Mouse (Mus musculus) forebrain, embryonic 12.5 days (tissue): Measurements from ENCODE around the gene Thap4. TPM values are rescaled to one million over a fixed set of nuclear protein-coding genes. Genes with fewer than 3 reads are reported as not detected.

Experiments used
- ATAC-seq: fragments of 200-750 bp; cut with Nextera tagmentation; 2 replicates; pipeline ENCODE4 v1.8.0; 2017; ENCODE audit warnings: moderate TSS enrichment; ENCODE audit not compliant: low FRiP score
- H3K27ac ChIP-seq: fragments of 300-500 bp; sonication (generic); 2 replicates; pipeline ENCODE4 v1.5.1; 2016; ENCODE audit warnings: mild to moderate bottlenecking
- H3K27me3 ChIP-seq: fragments of 300-500 bp; sonication (generic); 2 replicates; pipeline ENCODE4 v1.6.1; 2016; ENCODE audit warnings: mild to moderate bottlenecking
- H3K36me3 ChIP-seq: fragments of 300-500 bp; sonication (generic); replicated peaks from 2 replicates; pipeline ENCODE4 v1.6.1; 2016; ENCODE audit warnings: mild to moderate bottlenecking
- H3K4me1 ChIP-seq: fragments of 300-500 bp; sonication (generic); 2 replicates; pipeline ENCODE4 v1.6.1; 2016
- H3K4me2 ChIP-seq: fragments of 300-500 bp; sonication (generic); 2 replicates; pipeline ENCODE4 v1.6.1; 2016; ENCODE audit warnings: mild to moderate bottlenecking, moderate library complexity
- H3K4me3 ChIP-seq: fragments of 300-500 bp; sonication (generic); replicated peaks from 2 replicates; pipeline ENCODE4 v1.5.1; 2016; ENCODE audit warnings: mild to moderate bottlenecking
- H3K9ac ChIP-seq: fragments of 300-500 bp; sonication (generic); 2 replicates; pipeline ENCODE4 v1.6.1; 2016; ENCODE audit warnings: mild to moderate bottlenecking
- H3K9me3 ChIP-seq: fragments of 300-500 bp; sonication (generic); 2 replicates; pipeline ENCODE4 v1.6.1; 2016
- WGBS: fragments of 180-500 bp; shearing (Covaris S2); methylation state at CpG from one replicate; pipeline ENCODE4 v1.1.7; 2016; 5-methylcytosine and 5-hydroxymethylcytosine counted together
- polyA plus RNA-seq: library from polyadenylated mRNA; unstranded; fragments of >200 nt; fragmentation: Nextera tagmentation; extraction: Ambion mirVana; gene quantifications from 2 replicates; pipeline ENCODE4 v1.2.1, GENCODE M21; 2016

Thap4 gene
- polyA plus RNA-seq, 1 experiment from 2014 or later, result 36.7 TPM

GRCm38 (mm10) chr1:93737711-93738110 lies 17.0 kb downstream of the Thap4 start:
- no peak for ATAC-seq
- 96% methylated on average over 5 of the region's 5 CpGs for WGBS
- Histone ChIP-seq H3K27ac (no peak overlapping the region), H3K4me3 (no peak overlapping the region), H3K4me1 (no peaks in the 10 kb centered on the region), H3K4me2 (no peak overlapping the region), H3K9ac (no peak overlapping the region), H3K36me3 (0 out of 2 replicates have a peak, but pooled peaks cover under 1% of the 10 kb centered on the region), H3K9me3 (no peaks in the 10 kb centered on the region), H3K27me3 (no peaks in the 10 kb centered on the region)

DNA sequence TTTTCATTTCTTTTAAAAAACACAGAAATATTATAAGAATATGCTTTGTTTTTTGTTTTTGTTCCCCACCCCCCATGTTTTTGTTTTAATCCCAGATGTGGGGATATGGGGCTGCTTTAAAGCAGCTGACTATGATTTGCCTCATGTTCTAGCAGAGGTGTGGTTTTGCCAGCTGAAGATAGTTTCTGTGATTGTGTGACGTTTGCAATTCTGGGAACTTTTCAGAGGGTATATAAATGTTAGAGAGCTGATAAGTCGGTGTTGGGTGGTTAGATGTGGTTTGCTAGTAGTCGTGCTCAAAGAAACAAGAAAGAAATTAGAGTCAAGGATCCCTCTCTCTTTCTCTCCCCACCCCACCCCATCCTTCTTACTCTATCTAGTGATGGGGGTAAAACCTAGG lies 18.8 kb downstream of the Thap4 start:
- Histone ChIP-seq H3K4me3 (no peak overlapping the region), H3K4me2 (no peak overlapping the region), H3K9me3 (no peaks in the 10 kb centered on the region), H3K4me1 (peaks cover 11% of the 10 kb centered on the region), H3K27me3 (no peaks in the 10 kb centered on the region), H3K27ac (no peak overlapping the region), H3K36me3 (no peaks in the 10 kb centered on the region), H3K9ac (no peak overlapping the region)
- ATAC-seq, result no peak
- 96% methylated on average over 3 of the region's 3 CpGs for WGBS

GRCm38 (mm10) chr1:93731880-93732281 lies 22.8 kb downstream of the Thap4 start:
- Histone ChIP-seq H3K9me3 (no peaks in the 10 kb centered on the region), H3K4me3 (no peak overlapping the region), H3K27ac (0 out of 2 replicates have a peak overlapping the region, but pooled peaks have one; percentile 46), H3K4me1 (peaks cover 11% of the 10 kb centered on the region), H3K36me3 (no peaks in the 10 kb centered on the region), H3K9ac (no peak overlapping the region), H3K4me2 (peak overlapping the region; percentile 15; the same call in 1 of the 2 replicates), H3K27me3 (no peaks in the 10 kb centered on the region)
- WGBS, result 5% methylated on average over 3 of the region's 3 CpGs
- ATAC-seq, result peak; percentile 65

- Histone ChIP-seq H3K27ac (no peak overlapping the region), H3K36me3 (no peaks in the 10 kb centered on the region), H3K9ac (no peak overlapping the region), H3K4me2 (no peak overlapping the region), H3K4me1 (peaks cover 11% of the 10 kb centered on the region), H3K4me3 (no peak overlapping the region), H3K9me3 (no peaks in the 10 kb centered on the region), H3K27me3 (no peaks in the 10 kb centered on the region)
- 85% methylated on average over 5 of the region's 5 CpGs for WGBS
- ATAC-seq, result 0 out of 2 replicates have a peak, but pooled peaks have one; percentile 40
Measured at GRCm38 (mm10) chr1:93731103-93731502, 23.6 kb downstream of the Thap4 start.

DNA sequence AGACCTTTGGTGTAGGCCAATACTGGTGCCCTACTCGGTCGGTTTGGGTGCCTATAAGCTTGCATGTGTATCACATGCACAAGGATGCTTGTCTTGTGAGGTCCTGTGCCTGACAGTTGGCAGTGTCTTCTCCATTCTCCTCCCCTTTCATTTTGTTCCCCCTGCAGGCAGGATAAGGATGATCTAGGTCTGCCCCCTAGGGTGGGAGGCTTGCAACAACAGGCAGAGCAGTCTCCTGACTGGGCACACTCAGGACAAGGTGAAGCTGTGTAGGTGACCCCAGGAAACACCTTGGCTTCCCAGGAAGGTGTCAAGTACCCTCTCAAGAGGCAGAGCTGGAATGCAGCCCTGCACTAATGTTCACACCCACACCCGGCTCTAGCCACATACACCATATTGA lies 27.7 kb downstream of the Thap4 start:
- Histone ChIP-seq H3K4me1 (peaks cover 6% of the 10 kb centered on the region), H3K27ac (no peak overlapping the region), H3K9ac (no peak overlapping the region), H3K4me3 (no peak overlapping the region), H3K27me3 (no peaks in the 10 kb centered on the region), H3K4me2 (no peak overlapping the region), H3K9me3 (no peaks in the 10 kb centered on the region), H3K36me3 (peaks cover 6% of the 10 kb centered on the region; the same call in 1 of the 2 replicates)
- ATAC-seq, result peak; percentile 24; the same call in 1 of the 2 replicates
- WGBS, result 69% methylated on average over 3 of the region's 3 CpGs

DNA sequence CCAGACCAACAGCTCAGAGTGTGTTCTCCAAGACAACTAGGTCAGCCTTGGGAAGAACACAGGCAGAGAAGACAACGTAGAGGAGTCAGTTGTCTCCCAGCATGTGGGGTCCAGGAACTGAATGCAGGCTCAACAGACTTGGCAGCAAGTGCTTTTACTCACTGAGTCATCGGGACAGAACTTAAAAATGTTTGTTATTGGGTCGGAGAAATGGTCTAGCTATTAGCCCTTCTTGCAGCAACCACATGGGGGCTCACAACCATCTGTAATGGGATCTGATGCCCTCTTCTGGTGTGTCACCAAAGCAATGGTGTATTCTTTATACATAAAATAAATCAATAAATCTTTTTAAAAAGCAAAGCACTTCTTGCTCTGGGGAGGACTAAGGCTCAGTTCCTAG lies 28.5 kb downstream of the Thap4 start:
- Histone ChIP-seq H3K27ac (no peak overlapping the region), H3K4me3 (no peak overlapping the region), H3K4me2 (no peak overlapping the region), H3K27me3 (no peaks in the 10 kb centered on the region), H3K36me3 (peaks cover 6% of the 10 kb centered on the region; the same call in 1 of the 2 replicates), H3K9ac (no peak overlapping the region), H3K4me1 (no peaks in the 10 kb centered on the region), H3K9me3 (no peaks in the 10 kb centered on the region)
- no peak for ATAC-seq
- WGBS, result 92% methylated on average over 3 of the region's 3 CpGs

DNA sequence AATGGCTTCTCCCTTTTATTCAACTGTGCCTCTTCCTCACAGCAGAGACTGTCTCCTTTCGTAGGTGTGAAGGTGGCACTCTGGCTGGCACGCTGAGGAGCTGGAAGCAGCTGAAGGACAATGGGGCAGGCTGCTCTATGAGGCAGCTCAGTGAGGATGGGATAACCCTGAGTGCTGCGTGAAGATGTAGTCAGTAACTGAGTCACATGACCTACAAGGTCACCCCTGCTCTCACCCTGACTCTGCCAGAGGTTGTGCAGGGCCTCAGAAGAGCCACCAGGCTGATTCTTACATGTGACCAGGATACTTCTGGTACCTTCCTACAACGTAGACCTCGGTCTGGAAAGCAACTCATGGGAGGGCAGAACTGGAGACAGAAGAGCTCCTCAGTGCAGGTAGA lies 29.0 kb downstream of the Thap4 start:
- Histone ChIP-seq H3K27me3 (no peaks in the 10 kb centered on the region), H3K9me3 (no peaks in the 10 kb centered on the region), H3K36me3 (peaks cover 6% of the 10 kb centered on the region; the same call in 1 of the 2 replicates), H3K4me2 (no peak overlapping the region), H3K4me3 (no peak overlapping the region), H3K27ac (no peak overlapping the region), H3K9ac (no peak overlapping the region), H3K4me1 (no peaks in the 10 kb centered on the region)
- ATAC-seq, result no peak
- whole genome bisulfite sequencing, result 87% methylated on average over 5 of the region's 5 CpGs

DNA sequence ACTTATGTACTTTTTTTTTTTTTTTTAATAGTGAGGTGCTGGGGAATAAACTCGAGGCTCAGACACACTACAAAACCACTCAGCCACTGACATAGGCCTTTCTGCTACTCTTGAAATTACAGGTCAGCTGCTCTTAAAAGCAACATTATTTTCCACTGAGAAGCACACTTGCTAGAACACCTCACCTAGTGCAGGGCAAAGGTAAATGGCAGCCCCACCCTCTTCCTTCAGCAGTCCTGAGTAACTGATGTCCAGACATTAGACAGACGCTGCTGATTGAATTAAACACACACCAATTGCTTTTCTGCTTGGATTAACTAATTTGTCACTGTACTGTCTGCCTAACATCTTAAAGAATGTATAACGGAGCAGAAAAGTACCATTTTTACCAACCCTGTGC lies 30.0 kb downstream of the Thap4 start:
- ATAC-seq, result no peak
- Histone ChIP-seq H3K4me3 (no peak overlapping the region), H3K4me1 (no peaks in the 10 kb centered on the region), H3K27ac (no peak overlapping the region), H3K9me3 (no peaks in the 10 kb centered on the region), H3K4me2 (no peak overlapping the region), H3K27me3 (no peaks in the 10 kb centered on the region), H3K36me3 (peaks cover 6% of the 10 kb centered on the region; the same call in 1 of the 2 replicates), H3K9ac (no peak overlapping the region)
- 74% methylated on average over 3 of the region's 3 CpGs for WGBS

DNA sequence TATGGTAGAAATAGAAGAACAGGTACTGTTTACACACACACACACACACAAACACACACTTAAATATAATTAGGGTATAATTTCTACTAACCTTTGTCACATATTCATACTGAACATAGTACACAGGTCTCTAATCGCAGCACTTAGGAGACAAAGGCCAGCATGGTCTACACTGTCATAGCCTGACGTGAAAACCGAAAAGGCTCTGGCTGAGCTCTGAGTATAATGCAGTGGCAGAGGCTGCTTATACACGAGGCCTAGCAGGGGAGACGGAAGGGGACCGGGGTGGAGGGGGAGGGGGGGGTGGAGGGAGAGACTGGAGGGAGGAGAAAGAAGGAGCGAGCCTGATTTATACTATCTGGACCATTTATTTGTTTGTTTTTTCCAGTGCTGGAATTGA lies 33.1 kb downstream of the Thap4 start:
- Histone ChIP-seq H3K4me2 (no peak overlapping the region), H3K9me3 (no peaks in the 10 kb centered on the region), H3K4me1 (no peaks in the 10 kb centered on the region), H3K27ac (no peak overlapping the region), H3K27me3 (no peaks in the 10 kb centered on the region), H3K4me3 (no peak overlapping the region), H3K36me3 (peaks cover 9% of the 10 kb centered on the region; the same call in 1 of the 2 replicates), H3K9ac (no peak overlapping the region)
- 60% methylated on average over 7 of the region's 7 CpGs for WGBS
- ATAC-seq, result no peak

GRCm38 (mm10) chr1:93716166-93716565 lies 38.5 kb downstream of the Thap4 start:
- Histone ChIP-seq H3K9ac (no peak overlapping the region), H3K27me3 (no peaks in the 10 kb centered on the region), H3K9me3 (no peaks in the 10 kb centered on the region), H3K4me1 (no peaks in the 10 kb centered on the region), H3K27ac (no peak overlapping the region), H3K4me3 (no peak overlapping the region), H3K36me3 (peaks cover 16% of the 10 kb centered on the region), H3K4me2 (no peak overlapping the region)
- 86% methylated on average over 2 of the region's 2 CpGs for WGBS
- no peak for ATAC-seq

DNA sequence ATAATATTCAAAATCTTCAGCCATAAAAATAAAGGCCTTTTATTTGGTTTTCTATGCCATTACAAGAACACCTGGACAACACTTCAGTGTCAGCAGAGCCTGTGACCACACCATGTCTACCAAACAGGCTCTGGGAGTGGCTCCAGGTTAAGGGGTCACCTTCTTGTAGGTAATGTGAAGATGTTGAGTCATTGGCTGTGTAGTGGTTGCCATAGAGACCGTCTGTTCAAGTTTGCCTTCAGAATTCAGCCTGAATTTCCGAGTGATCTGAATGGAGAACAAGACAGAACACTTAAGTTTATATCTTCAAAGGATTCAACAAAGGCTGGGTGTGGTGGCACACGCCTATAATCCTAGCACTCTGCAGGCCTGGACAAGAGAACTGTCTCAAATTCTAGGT lies 49.3 kb downstream of the Thap4 start:
- no peak for ATAC-seq
- H3K27ac ChIP-seq, result no peak overlapping the region
- no peak overlapping the region for H3K9ac ChIP-seq
- no peaks in the 10 kb centered on the region for H3K4me1 ChIP-seq
- no peak overlapping the region for H3K4me2 ChIP-seq
- peaks cover 11% of the 10 kb centered on the region; the same call in 1 of the 2 replicates for H3K36me3 ChIP-seq
- no peaks in the 10 kb centered on the region for H3K9me3 ChIP-seq
- no peak overlapping the region for H3K4me3 ChIP-seq
- no peaks in the 10 kb centered on the region for H3K27me3 ChIP-seq
- WGBS, result 76% methylated on average over 3 of the region's 3 CpGs

DNA sequence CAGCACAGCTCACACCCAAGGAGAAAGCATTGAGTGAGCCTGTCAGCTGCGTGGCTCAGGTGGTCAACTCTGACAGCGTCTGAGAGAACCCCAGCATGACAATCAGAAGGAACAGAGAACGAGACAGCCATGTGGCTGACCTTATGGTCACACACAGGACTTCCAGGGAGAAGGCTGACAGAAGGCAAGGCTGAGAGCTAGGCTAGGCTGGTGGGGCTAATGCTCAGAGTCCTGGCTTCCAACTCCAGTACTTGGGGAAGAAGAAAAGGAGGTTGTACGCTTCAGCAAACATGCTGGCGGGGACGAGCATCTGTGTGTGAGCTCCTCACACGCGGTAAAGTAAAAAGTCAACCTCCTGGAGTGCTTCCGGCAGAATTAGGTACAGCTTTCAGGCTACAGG lies 50.3 kb downstream of the Thap4 start:
- no peak for ATAC-seq
- H3K36me3 ChIP-seq, result peaks cover 11% of the 10 kb centered on the region; the same call in 1 of the 2 replicates
- H3K4me1 ChIP-seq, result no peaks in the 10 kb centered on the region
- no peak overlapping the region for H3K4me3 ChIP-seq
- no peak overlapping the region for H3K27ac ChIP-seq
- H3K27me3 ChIP-seq, result no peaks in the 10 kb centered on the region
- no peaks in the 10 kb centered on the region for H3K9me3 ChIP-seq
- 84% methylated on average over 9 of the region's 9 CpGs for WGBS
- no peak overlapping the region for H3K4me2 ChIP-seq
- H3K9ac ChIP-seq, result no peak overlapping the region

DNA sequence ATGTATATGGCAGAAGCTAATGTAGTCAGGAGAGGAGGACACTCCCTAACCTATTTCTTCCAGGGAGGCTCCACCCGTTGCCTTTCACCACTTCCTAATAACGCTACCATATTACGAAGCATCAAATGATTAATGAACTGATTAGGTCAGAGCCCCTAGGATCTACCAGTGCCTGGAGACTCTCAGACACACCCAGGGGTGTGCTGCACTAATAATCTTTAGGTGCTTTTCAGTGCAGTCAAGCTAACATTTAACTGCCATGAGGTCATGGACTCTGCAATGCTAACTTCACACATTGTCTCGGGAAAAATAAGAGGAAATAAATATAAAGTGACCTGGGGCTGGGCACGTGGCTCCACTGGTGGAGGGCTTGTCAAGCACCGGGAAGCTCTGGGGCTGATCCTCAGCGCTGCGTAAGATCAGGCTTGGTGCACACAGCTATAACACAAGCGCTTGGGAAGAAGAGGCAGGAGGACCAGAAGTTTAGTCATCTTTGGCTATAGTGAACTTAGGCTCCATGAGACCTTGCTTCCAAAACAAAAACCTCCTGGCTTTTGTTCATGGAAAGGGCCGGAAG lies 51.1 kb downstream of the Thap4 start:
- H3K27me3 ChIP-seq, result no peaks in the 10 kb centered on the region
- no peak overlapping the region for H3K9ac ChIP-seq
- H3K27ac ChIP-seq, result no peak overlapping the region
- no peak overlapping the region for H3K4me3 ChIP-seq
- no peak for ATAC-seq
- H3K9me3 ChIP-seq, result no peaks in the 10 kb centered on the region
- peaks cover 11% of the 10 kb centered on the region; the same call in 1 of the 2 replicates for H3K36me3 ChIP-seq
- WGBS, result 96% methylated on average over 10 of the region's 10 CpGs
- H3K4me1 ChIP-seq, result no peaks in the 10 kb centered on the region
- H3K4me2 ChIP-seq, result no peak overlapping the region
